Mouse (Mus musculus) CH12.LX (cell line): ENCODE data around the gene Nkx2-5.
A peak's percentile ranks its signal among the peaks of the same experiment; 100 is the strongest.

Experiments
- CHD2 ChIP-seq: IDR thresholded peaks from 2 replicates; pipeline ENCODE4 v1.6.1; 2011; ENCODE audit warnings: low read length, improper control_type of control experiment
- CTCF ChIP-seq, 2 experiments: IDR thresholded peaks in 1 of 2; conservative IDR thresholded peaks in 1 of 2; 2 replicates each; pipeline ENCODE4 v1.5.1; 2011 to 2012; ENCODE audit warnings: low read depth in 2 of 2, low read length in 2 of 2, improper control_type of control experiment in 1 of 2, inconsistent platforms in 1 of 2, mild to moderate bottlenecking in 1 of 2, moderate library complexity in 1 of 2
- EP300 ChIP-seq: IDR thresholded peaks from 2 replicates; pipeline ENCODE4 v1.6.1; 2011; ENCODE audit warnings: low read length, improper control_type of control experiment
- HCFC1 ChIP-seq: IDR thresholded peaks from 2 replicates; pipeline ENCODE4 v1.6.1; 2012; ENCODE audit warnings: low read depth, mild to moderate bottlenecking, inconsistent platforms, low read length, improper control_type of control experiment
- MAX ChIP-seq: IDR thresholded peaks from 2 replicates; pipeline ENCODE4 v1.6.1; 2011; ENCODE audit warnings: low read length, improper control_type of control experiment
- MEF2A ChIP-seq: IDR thresholded peaks from 2 replicates; pipeline ENCODE4 v1.6.1; 2014; ENCODE audit warnings: low read depth, mild to moderate bottlenecking, inconsistent platforms, low read length, improper control_type of control experiment, borderline replicate concordance
- MXI1 ChIP-seq: IDR thresholded peaks from 2 replicates; pipeline ENCODE4 v1.6.1; 2011; ENCODE audit warnings: mild to moderate bottlenecking, low read depth, low read length, improper control_type of control experiment
- MYC ChIP-seq: IDR thresholded peaks from 2 replicates; pipeline ENCODE4 v1.6.1; 2011; ENCODE audit warnings: low read depth, mild to moderate bottlenecking, improper control_type of control experiment, low read length
- NRF1 ChIP-seq: IDR thresholded peaks from 2 replicates; pipeline ENCODE4 v1.6.1; 2014; ENCODE audit warnings: low read depth, mild to moderate bottlenecking, inconsistent platforms, low read length, improper control_type of control experiment, moderate library complexity
- POLR2A ChIP-seq: IDR thresholded peaks from 2 replicates; pipeline ENCODE4 v1.6.1; 2011; ENCODE audit warnings: low read depth, mild to moderate bottlenecking, improper control_type of control experiment, low read length
- USF1 ChIP-seq: IDR thresholded peaks from 2 replicates; pipeline ENCODE4 v1.6.1; 2014; ENCODE audit warnings: low read depth, mild to moderate bottlenecking, inconsistent platforms, low read length, improper control_type of control experiment
- ZKSCAN1 ChIP-seq: IDR thresholded peaks from 2 replicates; pipeline ENCODE4 v1.6.1; 2012; ENCODE audit warnings: low read depth, inconsistent platforms, low read length, improper control_type of control experiment, borderline replicate concordance
- ZMIZ1 ChIP-seq: IDR thresholded peaks from 2 replicates; pipeline ENCODE4 v1.6.1; 2012; ENCODE audit warnings: low read depth, mild to moderate bottlenecking, inconsistent platforms, low read length, improper control_type of control experiment
- ZNF384 ChIP-seq: IDR thresholded peaks from 2 replicates; pipeline ENCODE4 v1.6.1; 2012; ENCODE audit warnings: low read depth, low read length, improper control_type of control experiment, inconsistent platforms

DNA sequence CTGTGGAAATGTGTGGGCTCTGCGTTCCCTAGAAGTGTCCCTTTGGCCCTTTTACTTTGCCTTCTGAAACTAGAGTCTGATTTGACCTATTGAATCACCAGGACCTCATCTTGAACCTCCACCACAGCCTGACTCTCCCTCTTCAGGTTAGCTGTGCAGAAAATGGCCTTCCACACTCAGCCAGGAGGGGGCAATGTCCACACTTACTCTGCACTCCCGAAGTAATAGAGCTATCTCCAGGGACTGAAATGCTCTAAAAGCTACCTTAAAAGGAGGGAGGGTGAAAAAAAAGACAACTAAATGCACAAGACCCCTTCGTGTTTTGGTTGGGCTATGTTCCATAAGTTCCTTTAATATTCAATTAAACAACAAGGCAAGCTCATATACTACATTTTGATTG lies 50.1 kb downstream of the Nkx2-5 start:
- TF ChIP-seq ZMIZ1 (no peak), CTCF (conservative IDR thresholded peaks at IDR 0.05 in 1 of 2, IDR thresholded peaks at IDR 0.05 in 1 of 2; ENCODE audit: low read depth in 2 of 2, low read length in 2 of 2) (peak; percentile 78 to 89), POLR2A (no peak), USF1 (no peak), MAX (no peak), HCFC1 (no peak), MEF2A (no peak), NRF1 (no peak), MYC (no peak), MXI1 (no peak), EP300 (no peak), CHD2 (no peak), ZKSCAN1 (no peak), ZNF384 (0 out of 2 replicates have a peak, but pooled peaks have one; percentile 4)
